Mouse (Mus musculus): ENCODE measurements at regions not wholly inside any gene's neighbourhood (a gene's known extent, or its start where the extent isn't known, plus 50 kb on each side); places are given as distances from the start of the nearest gene placed in this dataset.
A peak's percentile ranks its signal among the peaks of the same experiment; 100 is the strongest.

DNA sequence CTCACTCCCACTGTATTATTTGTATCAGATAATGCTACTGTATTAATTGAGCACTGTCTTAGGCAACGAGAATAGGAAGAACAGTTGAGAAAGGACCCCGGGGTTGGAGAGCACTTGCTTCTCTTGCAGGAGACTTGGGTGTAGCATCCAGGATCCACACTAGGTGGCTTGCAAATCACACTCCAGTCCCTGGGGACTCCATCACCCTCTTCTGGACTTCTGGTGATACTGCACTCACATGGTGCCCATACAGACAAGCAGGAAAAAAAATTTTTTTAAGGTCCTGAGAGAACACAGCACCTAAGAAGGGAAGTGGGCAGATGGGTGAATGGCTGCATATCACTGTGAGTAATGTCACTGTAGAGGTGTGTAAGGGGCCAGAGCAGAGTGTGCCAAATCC is 273.8 kb downstream of the 1500009L16Rik start:
- no peak for ATAC-seq (ENCODE audit: insufficient number of reproducible peaks, low FRiP score)
- Histone ChIP-seq H3K27me3 (replicated peaks) (no peaks in the 10 kb centered on the region), H3K4me1 (replicated peaks) (peaks cover 30% of the 10 kb centered on the region), H3K4me3 (no peak overlapping the region), H3K9me3 (replicated peaks) (no peaks in the 10 kb centered on the region), H3K4me2 (no peak overlapping the region), H3K9ac (no peak overlapping the region), H3K27ac (ENCODE audit: poor library complexity, severe bottlenecking) (peak overlapping the region; percentile 40; the same call in 1 of the 2 replicates), H3K36me3 (no peaks in the 10 kb centered on the region)
- whole genome bisulfite sequencing = 81% methylated on average over 2 of the region's 2 CpGs

- H3K27ac ChIP-seq (ENCODE audit: poor library complexity, severe bottlenecking) = no peak overlapping the region
- 64% methylated on average over 7 of the region's 7 CpGs for WGBS
- peaks cover 12% of the 10 kb centered on the region for H3K4me1 ChIP-seq (replicated peaks)
- H3K4me2 ChIP-seq = no peak overlapping the region
- no peak overlapping the region for H3K9ac ChIP-seq
- H3K27me3 ChIP-seq (replicated peaks) = no peaks in the 10 kb centered on the region
- H3K9me3 ChIP-seq (replicated peaks) = no peaks in the 10 kb centered on the region
- no peak for ATAC-seq (ENCODE audit: insufficient number of reproducible peaks, low FRiP score)
- H3K4me3 ChIP-seq = no peak overlapping the region
- H3K36me3 ChIP-seq = no peaks in the 10 kb centered on the region
These were observed 278.0 kb downstream of the 1500009L16Rik start for GRCm38 (mm10) chr10:84000436-84001208.

DNA sequence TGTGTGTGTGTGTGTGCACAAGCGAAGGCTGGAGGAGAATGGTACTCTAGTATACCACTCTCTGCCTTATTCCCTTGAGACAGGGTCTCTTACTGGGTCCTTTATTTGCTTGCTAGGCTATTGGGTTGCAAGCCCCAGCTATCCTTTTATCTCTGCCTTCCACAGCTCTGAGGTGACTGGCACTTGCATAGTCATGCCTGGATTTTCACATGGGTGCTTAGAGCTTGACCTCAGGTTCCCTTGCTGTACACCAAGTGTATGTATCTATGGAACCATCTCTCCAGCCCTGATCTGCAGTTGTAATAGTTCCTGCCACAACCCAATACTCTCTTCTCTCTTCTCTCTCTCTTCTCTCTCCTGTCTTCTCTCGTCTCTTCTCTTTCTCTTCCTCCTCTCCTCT is 280.1 kb downstream of the 1500009L16Rik start:
- ATAC-seq (ENCODE audit: insufficient number of reproducible peaks, low FRiP score) = no peak
- Histone ChIP-seq H3K9me3 (replicated peaks) (no peaks in the 10 kb centered on the region), H3K4me2 (no peak overlapping the region), H3K9ac (no peak overlapping the region), H3K27ac (ENCODE audit: poor library complexity, severe bottlenecking) (no peak overlapping the region), H3K27me3 (replicated peaks) (no peaks in the 10 kb centered on the region), H3K36me3 (no peaks in the 10 kb centered on the region), H3K4me3 (no peak overlapping the region), H3K4me1 (replicated peaks) (0 out of 2 replicates have a peak, but pooled peaks cover 3% of the 10 kb centered on the region)
- 61% methylated on average over 2 of the region's 2 CpGs for WGBS

- Histone ChIP-seq H3K27ac (ENCODE audit: poor library complexity, severe bottlenecking) (no peak overlapping the region), H3K4me3 (no peak overlapping the region), H3K4me2 (no peak overlapping the region), H3K9ac (no peak overlapping the region), H3K9me3 (replicated peaks) (no peaks in the 10 kb centered on the region), H3K4me1 (replicated peaks) (0 out of 2 replicates have a peak, but pooled peaks cover 3% of the 10 kb centered on the region), H3K36me3 (no peaks in the 10 kb centered on the region), H3K27me3 (replicated peaks) (no peaks in the 10 kb centered on the region)
- 75% methylated on average over 8 of the region's 8 CpGs for WGBS
- no peak for ATAC-seq (ENCODE audit: insufficient number of reproducible peaks, low FRiP score)
These were observed 281.0 kb downstream of the 1500009L16Rik start for GRCm38 (mm10) chr10:84003601-84004149.

DNA sequence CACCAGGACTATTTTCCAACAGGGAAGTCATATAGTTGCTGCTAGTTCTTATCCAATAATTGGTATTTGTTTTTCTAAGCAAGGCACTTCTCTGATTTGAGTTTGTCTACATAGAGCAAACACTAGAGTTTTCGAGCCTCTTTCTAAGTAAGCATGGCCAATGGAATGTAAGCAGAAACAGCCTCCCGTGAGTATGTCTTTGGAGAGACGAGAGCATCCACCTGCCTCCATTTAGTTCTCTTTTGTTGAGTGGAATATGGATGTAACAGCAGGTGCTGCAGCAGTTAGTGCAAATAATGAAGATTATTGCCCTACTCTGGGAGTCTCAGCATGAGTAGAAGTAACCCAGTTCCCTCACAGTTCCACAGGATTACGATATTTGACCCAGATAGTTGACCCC is 286.3 kb downstream of the 1500009L16Rik start:
- Histone ChIP-seq H3K4me1 (replicated peaks) (no peaks in the 10 kb centered on the region), H3K4me3 (no peak overlapping the region), H3K4me2 (no peak overlapping the region), H3K27ac (ENCODE audit: poor library complexity, severe bottlenecking) (no peak overlapping the region), H3K27me3 (replicated peaks) (no peaks in the 10 kb centered on the region), H3K36me3 (no peaks in the 10 kb centered on the region), H3K9me3 (replicated peaks) (no peaks in the 10 kb centered on the region), H3K9ac (no peak overlapping the region)
- 80% methylated on average over 4 of the region's 4 CpGs for WGBS
- ATAC-seq (ENCODE audit: insufficient number of reproducible peaks, low FRiP score) = no peak

GRCm38 (mm10) chr10:84019381-84019780 is 296.7 kb downstream of the 1500009L16Rik start:
- Histone ChIP-seq H3K27ac (ENCODE audit: poor library complexity, severe bottlenecking) (no peak overlapping the region), H3K27me3 (replicated peaks) (no peaks in the 10 kb centered on the region), H3K4me2 (no peak overlapping the region), H3K36me3 (no peaks in the 10 kb centered on the region), H3K9ac (no peak overlapping the region), H3K4me3 (no peak overlapping the region), H3K4me1 (replicated peaks) (peaks cover 36% of the 10 kb centered on the region), H3K9me3 (replicated peaks) (no peaks in the 10 kb centered on the region)
- ATAC-seq (ENCODE audit: insufficient number of reproducible peaks, low FRiP score) = no peak
- WGBS = 18% methylated on average over 9 of the region's 9 CpGs

DNA sequence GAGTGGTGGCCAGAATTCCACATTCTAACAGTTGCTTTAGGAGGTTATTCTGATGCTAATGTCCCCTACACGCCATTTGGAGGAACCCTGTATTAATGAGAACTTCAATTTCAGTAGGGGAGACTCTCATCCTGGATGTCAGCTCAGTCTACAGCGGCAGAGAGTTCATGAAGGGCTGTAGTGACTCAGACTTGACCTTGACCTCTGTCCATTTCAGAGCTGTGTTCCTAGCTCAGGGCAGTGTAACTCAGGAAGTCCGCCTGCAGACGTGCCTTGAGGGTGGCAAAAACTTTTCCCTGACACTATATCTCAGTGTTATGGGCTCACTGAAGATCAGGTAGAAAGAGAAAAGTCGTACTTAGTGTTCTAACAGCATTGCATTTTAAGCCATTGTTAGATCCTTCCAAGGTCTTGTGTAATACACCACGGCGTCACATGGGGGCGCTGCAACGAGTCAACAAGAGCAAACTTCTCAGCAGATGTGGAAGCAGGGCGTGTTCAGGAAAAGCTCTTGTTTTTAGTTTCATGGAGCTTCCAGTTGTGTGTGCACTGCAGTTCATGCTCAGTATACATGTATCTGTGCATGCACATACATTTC is 297.5 kb downstream of the 1500009L16Rik start:
- Histone ChIP-seq H3K9ac (no peak overlapping the region), H3K27ac (ENCODE audit: poor library complexity, severe bottlenecking) (no peak overlapping the region), H3K36me3 (no peaks in the 10 kb centered on the region), H3K4me3 (no peak overlapping the region), H3K4me2 (no peak overlapping the region), H3K4me1 (replicated peaks) (peaks cover 37% of the 10 kb centered on the region), H3K9me3 (replicated peaks) (no peaks in the 10 kb centered on the region), H3K27me3 (replicated peaks) (no peaks in the 10 kb centered on the region)
- WGBS = 39% methylated on average over 10 of the region's 10 CpGs
- no peak for ATAC-seq (ENCODE audit: insufficient number of reproducible peaks, low FRiP score)

DNA sequence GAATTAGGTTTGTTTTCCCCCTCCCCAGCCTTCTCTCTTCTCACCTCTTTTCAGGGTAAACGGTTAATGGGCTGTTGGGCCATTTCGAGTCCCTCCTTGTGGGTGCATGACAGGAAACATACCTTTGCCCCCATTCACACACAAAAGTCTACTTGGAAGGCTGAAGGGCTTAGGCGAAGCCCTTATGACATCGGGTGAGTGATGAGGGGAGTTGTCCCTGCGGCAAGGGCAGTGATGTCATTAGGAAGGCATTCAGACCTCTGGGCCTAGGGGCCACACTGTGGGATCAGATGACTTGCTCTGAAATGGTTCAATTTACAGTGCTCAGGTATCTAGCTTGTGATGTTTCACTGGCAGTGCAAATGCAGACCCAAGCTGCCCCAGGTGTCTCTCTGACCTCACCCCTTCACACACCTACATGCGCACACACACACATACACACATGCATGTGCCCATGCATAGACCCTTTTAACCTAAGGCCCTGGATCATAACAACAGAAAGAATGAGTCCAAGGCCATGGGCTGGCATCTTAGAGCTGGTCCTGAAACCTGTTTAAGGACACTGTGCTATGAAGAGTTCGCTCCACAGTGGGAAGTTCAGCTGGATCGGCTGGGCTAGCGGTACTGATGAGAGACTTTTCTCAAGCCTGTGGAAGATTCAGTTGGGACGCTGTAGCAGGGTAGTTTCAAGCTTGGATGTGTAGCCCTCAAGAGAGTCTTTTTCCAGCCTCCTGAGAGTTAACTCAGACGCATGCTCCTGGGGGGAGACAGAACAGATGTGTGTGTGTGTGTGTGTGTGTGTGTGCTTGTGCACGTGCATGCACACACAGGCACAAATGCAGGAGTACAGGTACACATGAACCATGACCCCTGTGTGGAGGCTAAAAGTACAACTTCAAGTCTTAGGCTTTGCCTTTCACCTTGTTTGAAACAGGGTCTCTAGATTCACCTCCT is 298.8 kb downstream of the 1500009L16Rik start:
- ATAC-seq (ENCODE audit: insufficient number of reproducible peaks, low FRiP score) = 0 out of 2 replicates have a peak, but pooled peaks have one; percentile 22

DNA sequence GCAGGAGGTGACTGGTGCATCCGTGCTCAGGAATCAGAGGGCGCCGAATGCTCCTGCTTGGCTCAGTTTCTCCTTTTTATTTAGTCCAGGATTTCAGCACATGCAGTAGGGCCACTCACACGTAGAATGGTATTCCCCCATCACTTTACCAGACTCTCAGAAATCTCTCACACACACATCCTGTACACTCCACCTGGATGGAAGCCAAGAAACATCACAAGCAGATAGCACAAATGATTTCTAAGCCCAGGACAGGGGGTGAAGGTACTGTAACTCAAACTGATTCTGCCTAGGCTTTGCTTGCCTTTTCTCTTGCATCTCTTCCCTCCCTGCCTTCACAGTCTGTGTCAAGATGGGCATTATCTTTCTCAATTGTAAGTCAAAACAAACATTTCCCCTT is 301.6 kb downstream of the 1500009L16Rik start:
- H3K27me3 ChIP-seq (replicated peaks) = no peaks in the 10 kb centered on the region
- H3K4me3 ChIP-seq = no peak overlapping the region
- H3K36me3 ChIP-seq = no peaks in the 10 kb centered on the region
- no peak overlapping the region for H3K9ac ChIP-seq
- H3K4me2 ChIP-seq = no peak overlapping the region
- no peak for ATAC-seq (ENCODE audit: insufficient number of reproducible peaks, low FRiP score)
- H3K4me1 ChIP-seq (replicated peaks) = peaks cover 48% of the 10 kb centered on the region
- H3K9me3 ChIP-seq (replicated peaks) = 0 out of 2 replicates have a peak, but pooled peaks cover 3% of the 10 kb centered on the region
- no peak overlapping the region for H3K27ac ChIP-seq (ENCODE audit: poor library complexity, severe bottlenecking)
- 58% methylated on average over 4 of the region's 4 CpGs for WGBS

More for the DNA sequence above, 298.8 kb downstream of the 1500009L16Rik start:
- H3K4me3 ChIP-seq = no peak overlapping the region
- no peak overlapping the region for H3K4me2 ChIP-seq
- no peak overlapping the region for H3K9ac ChIP-seq
- no peaks in the 10 kb centered on the region for H3K27me3 ChIP-seq (replicated peaks)
- 67% methylated on average over 12 of the region's 12 CpGs for WGBS
- peaks cover 39% of the 10 kb centered on the region for H3K4me1 ChIP-seq (replicated peaks)
- H3K36me3 ChIP-seq = no peaks in the 10 kb centered on the region
- H3K27ac ChIP-seq (ENCODE audit: poor library complexity, severe bottlenecking) = peak overlapping the region; percentile 7; the same call in 1 of the 2 replicates
- H3K9me3 ChIP-seq (replicated peaks) = no peaks in the 10 kb centered on the region

GRCm38 (mm10) chr10:84024901-84025300 is 302.2 kb downstream of the 1500009L16Rik start:
- ATAC-seq (ENCODE audit: insufficient number of reproducible peaks, low FRiP score) = no peak
- H3K4me1 ChIP-seq (replicated peaks) = peaks cover 42% of the 10 kb centered on the region
- no peaks in the 10 kb centered on the region for H3K36me3 ChIP-seq
- H3K4me3 ChIP-seq = no peak overlapping the region
- 0 out of 2 replicates have a peak, but pooled peaks cover 3% of the 10 kb centered on the region for H3K9me3 ChIP-seq (replicated peaks)
- H3K27me3 ChIP-seq (replicated peaks) = no peaks in the 10 kb centered on the region
- H3K9ac ChIP-seq = no peak overlapping the region
- 80% methylated on average over 8 of the region's 8 CpGs for WGBS
- H3K27ac ChIP-seq (ENCODE audit: poor library complexity, severe bottlenecking) = no peak overlapping the region
- H3K4me2 ChIP-seq = no peak overlapping the region

Measured in heart, embryonic 12.5 days (tissue).